Mouse (Mus musculus) stomach, postnatal 0 days (tissue): ENCODE measurements at regions not wholly inside any gene's neighbourhood (a gene's known extent, or its start where the extent isn't known, plus 50 kb on each side); places are given as distances from the start of the nearest gene placed in this dataset.
"Not testable (repeated sequence)": the region's sequence is repeated elsewhere in the genome, so short reads cannot be mapped to it uniquely, and the experiment has no call there.

Experiments
- CTCF ChIP-seq: IDR thresholded peaks from 2 replicates; pipeline ENCODE4 v1.5.1; 2016; ENCODE audit warnings: antibody characterized with exemption, low read depth, mild to moderate bottlenecking, moderate library complexity
- EP300 ChIP-seq: optimal IDR thresholded peaks from 2 replicates; pipeline ENCODE3; 2016; ENCODE audit warnings: antibody characterized with exemption

- TF ChIP-seq CTCF, EP300: not testable (repeated sequence)
Observed at GRCm38 (mm10) chr14:53390307-53390706, 863.6 kb downstream of the Dad1 start.
